Mouse (Mus musculus) adrenal gland, postnatal 10 days (tissue): Measurements from ENCODE around the gene Ttc28. TPM values are rescaled to one million over a fixed set of nuclear protein-coding genes. Genes with fewer than 3 reads are reported as not detected.

Experiments
- DNase-seq: peaks from one replicate; pipeline ENCODE4 v3.0.0; 2021; ENCODE audit warnings: mixed read lengths
- total RNA-seq, 2 experiments: library from RNA; stranded (reverse); gene quantifications; 2 replicates each; pipeline ENCODE4 v1.2.3; 2021

Ttc28 gene
- total RNA-seq, 2 experiments from 2014 or later, result 25.0 to 29.1 TPM

GRCm38 (mm10) chr5:110960067-110960466 lies 80.5 kb downstream of the Ttc28 start:
- DNase-seq, result no peak

GRCm38 (mm10) chr5:110960890-110961289 lies 81.3 kb downstream of the Ttc28 start:
- DNase-seq, result no peak

DNA sequence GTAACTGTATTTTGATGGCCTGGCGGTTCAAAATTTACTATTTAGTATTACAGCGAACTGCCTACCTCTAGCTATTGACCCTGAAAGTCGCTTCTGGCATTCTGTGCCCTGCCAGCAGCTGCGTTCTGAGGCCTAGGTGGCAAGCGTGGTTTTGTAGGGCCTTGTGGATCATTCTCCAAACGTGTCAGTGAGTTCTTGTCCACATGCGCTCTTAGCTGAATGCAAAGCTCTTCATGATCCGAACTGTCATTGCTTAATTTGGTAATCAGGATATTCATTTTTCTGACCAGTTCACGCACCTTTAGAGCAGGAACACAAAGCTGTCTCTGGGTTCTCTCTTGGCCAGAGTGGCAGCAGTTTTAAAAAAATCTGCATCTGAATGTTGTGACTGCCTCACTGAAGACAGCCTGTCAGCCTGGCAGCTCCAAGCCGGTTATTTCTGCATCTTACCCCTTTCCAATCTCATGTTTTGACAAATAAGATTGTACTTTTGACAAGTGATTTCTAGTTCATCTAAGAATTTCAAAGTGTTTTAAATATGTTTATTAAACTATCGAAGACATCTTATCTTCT lies 88.0 kb downstream of the Ttc28 start:
- DNase-seq, result no peak

DNA sequence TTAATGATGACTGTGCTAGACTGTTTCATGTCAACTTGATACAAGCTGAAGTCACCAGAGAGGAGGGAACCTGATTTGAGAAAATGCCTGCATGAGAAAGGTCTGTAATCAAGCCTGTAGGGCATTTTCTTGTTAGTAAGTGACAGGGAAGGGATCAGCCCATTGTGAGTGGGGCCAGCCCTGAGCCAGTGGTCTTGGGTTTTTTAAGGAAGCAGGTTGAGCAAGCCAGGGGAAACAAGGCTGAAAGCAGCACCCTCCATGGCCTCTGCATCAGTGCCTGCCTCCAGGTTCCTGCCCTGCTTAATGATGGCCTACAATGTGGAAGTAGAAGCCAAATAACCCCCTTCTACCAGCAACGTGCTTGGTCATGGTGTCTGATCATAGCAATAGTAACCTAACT lies 89.0 kb downstream of the Ttc28 start:
- DNase-seq, result no peak

DNA sequence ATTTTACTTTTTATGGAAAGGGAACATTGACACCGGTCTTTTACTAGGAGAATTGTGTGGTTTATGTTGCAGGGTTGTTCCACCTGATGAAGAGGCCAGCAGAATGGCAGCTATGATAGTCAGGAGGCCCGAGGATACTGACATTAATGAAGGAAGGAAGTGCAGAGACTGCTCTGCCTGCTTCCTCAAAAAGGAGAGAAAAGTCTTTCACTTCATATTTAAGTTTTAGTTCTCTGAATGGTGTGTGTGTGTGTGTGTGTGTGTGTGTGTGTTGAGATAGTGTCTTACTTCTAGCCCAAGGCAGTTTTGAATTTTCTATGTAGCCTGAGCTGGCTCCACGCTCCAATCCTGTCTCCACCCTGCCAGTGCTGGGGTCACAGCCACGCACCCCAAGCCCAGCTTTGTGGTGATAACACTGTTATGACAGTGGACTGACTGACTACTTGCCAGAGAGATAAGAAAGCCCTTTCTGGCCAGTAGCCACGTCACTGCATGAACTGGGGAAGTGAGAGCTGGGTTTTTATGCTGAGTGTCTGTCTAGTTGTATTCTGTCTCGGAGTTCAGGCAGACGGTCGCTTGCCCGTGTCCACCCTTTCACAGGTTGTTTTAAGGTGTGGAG lies 90.7 kb downstream of the Ttc28 start:
- peak; percentile 23 for DNase-seq

DNA sequence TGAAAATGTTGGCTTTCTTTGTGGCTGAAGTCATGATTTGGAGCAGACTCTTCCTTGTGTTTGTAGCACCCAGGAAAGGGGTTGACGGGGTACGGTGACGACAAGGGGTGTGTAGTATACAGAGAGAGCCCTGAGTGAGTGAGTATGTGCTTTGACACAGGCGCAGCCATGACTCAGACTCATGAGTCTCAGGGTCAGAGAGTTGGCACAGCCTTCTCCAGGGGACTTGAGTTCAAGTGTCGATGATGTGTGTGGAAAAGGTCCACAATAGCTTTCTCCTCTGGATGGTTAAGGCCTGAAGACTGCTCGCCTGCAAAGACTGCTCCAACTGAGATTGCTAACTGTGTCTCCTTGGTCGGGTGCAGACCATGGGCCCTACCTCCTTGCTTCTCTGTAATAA lies 97.1 kb downstream of the Ttc28 start:
- no peak for DNase-seq

- DNase-seq, result no peak
Measured at GRCm38 (mm10) chr5:110977796-110978195, 98.2 kb downstream of the Ttc28 start.

DNA sequence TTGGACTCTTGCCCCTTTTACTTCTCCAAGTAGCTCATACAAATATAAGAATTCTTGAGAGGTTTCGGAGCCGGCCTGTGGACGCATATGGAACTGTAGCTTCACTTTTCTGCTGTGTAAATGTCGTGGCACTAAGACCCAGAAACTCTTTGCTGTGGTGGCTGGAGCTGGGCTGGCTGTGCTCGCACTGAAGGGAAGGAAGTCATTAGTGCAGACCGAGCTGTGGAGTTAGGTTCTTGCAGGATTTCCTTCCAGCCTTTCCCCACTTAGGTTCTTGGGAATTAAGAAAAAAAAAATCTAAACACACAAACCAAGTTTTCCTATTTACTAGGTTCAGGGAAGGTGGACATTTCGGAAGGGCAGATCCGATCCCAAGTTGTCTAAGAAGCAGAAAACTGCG lies 98.9 kb downstream of the Ttc28 start:
- peak; percentile 82 for DNase-seq

DNA sequence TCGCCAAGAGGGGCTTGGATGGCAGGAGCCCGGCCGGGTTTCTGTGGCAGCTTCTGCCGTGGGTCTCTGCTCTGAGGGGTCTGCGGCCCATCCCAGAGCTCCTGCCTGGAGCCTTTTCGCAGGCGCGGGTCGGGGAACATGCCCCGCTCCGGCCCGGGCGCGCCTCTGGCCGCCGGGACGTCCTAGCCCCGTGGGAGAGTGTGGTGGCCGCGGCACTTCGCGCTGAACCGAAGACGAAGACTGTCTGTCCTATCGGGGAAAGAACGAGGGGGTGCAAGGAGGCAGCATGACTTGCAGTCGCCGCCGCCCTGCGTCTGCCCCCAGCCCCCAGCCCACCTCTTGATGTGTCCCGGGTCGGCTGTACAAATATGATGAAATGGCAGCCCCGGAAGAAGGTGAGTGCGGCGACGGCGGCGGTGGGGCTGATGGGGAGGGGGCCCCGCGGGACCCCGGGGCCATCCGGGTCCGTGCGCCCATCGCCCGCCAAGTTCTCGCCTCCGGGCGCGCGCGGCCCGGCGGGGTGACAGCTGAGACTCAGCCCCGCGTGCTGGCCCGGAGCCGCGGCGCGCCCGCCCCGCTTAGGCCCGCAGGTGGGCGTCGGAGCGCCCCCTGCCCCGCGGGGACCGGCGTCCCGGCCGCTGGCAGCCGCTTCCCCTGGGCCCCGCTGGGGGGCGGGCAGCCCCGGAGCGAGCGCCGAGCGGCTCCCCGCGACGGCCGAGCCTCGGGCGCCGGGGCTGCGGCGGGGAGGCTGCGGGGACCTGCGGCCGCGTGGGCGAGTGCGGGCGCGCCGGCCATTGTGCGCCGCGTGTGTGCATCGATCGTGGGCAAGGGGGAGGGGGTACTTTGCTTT lies 99.6 kb downstream of the Ttc28 start:
- DNase-seq, result peak; percentile 60

GRCm38 (mm10) chr5:110979861-110980346 lies 100.3 kb downstream of the Ttc28 start:
- DNase-seq, result peak; percentile 59

- DNase-seq, result no peak
Measured at GRCm38 (mm10) chr5:110980576-110980975, 101.0 kb downstream of the Ttc28 start.

DNA sequence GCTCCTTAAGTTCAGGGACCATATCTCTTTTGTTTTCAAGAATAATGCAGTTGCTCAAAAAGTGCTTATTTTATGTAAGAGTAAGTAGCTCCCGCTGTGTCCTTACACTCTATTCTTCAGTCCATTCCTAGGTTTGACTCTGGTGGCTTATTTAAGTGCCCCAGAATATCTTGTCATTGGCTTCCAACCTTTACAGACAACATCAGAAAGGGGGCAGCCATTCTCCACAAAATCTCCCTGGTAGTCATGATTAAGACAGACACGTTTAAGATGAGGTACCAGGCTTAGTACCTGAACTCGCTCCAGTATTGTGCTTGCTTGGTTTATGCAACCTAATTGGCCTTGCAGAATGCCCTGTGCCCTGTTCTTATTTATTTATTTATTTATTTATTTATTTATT lies 102.8 kb downstream of the Ttc28 start:
- DNase-seq, result no peak

DNA sequence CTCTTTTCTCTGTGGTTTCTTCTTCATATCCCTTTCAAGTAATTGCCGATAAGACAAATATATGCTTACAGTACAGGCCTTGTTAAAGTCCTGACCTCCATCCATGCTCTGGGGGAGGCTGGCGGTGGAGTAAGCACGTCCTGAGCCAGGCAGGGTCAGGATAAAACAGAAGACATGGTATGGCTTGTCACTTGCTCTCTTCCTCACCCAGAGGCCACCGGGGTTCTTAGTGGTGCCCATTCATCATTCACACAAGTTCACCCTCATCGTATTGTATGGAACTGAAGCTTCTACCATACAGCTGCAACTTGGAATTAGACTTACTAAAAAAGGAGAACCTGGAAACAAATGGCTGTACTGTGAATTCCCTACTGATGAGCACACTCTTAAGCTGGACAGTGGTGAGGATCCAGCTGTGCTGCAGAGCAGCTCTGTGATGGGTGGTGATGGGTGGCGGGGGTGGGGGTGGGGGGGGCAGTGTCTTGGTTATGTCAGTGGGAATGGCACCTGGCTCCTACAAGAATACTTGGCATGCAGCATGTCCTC lies 104.6 kb downstream of the Ttc28 start:
- no peak for DNase-seq

- DNase-seq, result no peak
Measured at GRCm38 (mm10) chr5:110996835-110997539, 117.4 kb downstream of the Ttc28 start.

GRCm38 (mm10) chr5:110997692-110998091 lies 118.1 kb downstream of the Ttc28 start:
- no peak for DNase-seq

GRCm38 (mm10) chr5:110998298-110998697 lies 118.7 kb downstream of the Ttc28 start:
- no peak for DNase-seq

DNA sequence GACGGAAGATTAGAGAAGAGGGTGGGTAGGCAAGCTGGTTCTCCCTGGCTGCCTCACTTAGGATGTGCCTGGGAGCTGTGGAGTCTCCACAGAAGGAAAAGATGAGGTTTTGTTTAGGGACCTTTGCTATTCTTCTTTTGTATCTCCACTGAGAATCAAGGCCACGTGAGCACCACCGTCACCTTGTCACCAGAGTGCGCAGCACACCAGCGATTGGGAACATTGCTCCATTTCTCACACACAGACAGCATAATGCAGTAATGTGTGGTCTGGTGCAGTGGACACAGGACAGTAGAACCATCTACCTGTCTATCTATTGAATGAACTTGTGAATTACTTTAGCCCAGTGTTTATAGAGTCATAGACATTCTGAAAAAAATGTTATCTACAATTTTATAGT lies 121.3 kb downstream of the Ttc28 start:
- no peak for DNase-seq

DNA sequence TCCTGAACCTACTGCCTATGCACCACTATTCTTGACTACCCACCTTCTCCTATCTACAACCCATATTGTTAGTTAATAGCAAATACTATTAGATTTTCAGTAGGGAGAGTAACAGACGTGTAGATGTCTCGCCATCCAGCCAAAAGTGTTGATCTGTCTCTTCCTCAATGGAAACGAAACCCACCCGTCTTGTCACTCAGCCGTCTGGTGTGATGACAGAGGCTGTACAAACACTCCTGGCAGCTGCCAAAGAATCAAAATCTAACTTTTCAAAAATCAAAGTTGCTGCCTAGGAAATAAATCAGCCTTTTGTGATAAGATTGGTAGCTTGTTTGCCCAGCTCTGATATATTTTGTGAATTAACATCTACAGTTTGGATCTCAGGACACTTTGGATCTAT lies 123.6 kb downstream of the Ttc28 start:
- no peak for DNase-seq

- no peak for DNase-seq
Measured at GRCm38 (mm10) chr5:111003750-111004149, 124.1 kb downstream of the Ttc28 start.

DNA sequence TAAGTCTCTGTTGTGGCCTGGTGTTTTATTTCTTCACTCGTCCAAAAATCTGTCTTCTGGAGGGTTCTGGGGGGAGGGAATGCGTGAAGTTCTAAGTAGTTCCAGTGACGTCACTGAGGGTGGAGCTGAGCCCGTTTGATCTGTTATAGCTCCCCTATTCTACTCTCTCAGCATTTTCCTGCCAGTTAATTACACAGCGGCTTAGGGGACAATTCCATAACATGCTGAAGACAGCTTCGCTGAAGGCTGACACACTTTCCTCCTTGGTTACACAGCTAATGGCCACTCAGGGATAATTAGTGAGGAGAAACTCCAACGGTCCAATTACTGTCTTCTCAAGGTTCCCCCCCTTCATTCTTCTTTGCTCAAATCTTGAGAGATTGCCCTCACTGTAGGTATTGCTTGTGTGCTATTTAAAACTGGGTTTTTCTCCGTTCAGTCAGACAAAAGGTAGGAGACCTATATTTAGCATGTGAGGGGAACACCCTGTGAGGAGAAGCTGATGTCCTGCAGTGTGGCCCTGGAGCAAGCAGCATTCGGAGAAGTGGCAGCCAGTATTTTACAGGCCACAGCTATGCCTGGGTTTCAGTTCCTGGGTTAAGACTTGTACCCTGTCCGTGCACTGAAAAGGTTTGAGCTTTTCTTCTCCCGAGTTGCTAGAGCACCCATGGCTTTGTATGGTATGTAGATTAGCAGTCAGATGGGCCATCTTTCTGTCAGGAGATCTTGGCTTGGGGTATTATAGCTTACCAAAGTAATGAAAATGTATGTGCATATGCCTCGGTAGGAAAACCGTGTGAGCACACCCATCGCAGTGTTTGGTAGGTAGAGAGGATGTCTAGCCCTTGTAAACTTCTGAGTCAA lies 126.9 kb downstream of the Ttc28 start:
- no peak for DNase-seq

DNA sequence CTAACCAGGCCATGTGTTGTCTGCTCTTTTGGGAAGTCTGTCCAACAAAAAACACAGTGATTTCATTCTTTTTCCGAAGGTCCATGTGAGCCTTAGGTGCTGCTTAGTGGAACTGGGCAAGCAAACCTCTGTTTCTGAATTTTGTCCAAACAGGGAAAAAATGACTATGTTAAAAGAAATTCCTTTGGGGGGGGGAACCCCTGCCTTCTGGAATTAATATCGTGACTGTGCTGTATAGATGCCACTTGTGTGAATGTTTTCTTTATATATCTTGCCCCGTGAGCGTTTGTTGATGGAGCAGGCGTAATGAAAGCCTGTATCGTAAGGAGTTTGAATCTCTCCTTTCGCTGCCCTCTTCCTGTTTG lies 127.5 kb downstream of the Ttc28 start:
- no peak for DNase-seq
